Mouse (Mus musculus) lung, postnatal 0 days (tissue): Measurements from ENCODE around the gene Hectd3.

Experiments used
- CTCF ChIP-seq: IDR thresholded peaks from 2 replicates; pipeline ENCODE4 v1.5.1; 2016; ENCODE audit warnings: antibody characterized with exemption, mild to moderate bottlenecking
- EP300 ChIP-seq: IDR thresholded peaks from 2 replicates; pipeline ENCODE4 v1.6.1; 2016; ENCODE audit warnings: antibody characterized with exemption, mild to moderate bottlenecking, control low read depth

DNA sequence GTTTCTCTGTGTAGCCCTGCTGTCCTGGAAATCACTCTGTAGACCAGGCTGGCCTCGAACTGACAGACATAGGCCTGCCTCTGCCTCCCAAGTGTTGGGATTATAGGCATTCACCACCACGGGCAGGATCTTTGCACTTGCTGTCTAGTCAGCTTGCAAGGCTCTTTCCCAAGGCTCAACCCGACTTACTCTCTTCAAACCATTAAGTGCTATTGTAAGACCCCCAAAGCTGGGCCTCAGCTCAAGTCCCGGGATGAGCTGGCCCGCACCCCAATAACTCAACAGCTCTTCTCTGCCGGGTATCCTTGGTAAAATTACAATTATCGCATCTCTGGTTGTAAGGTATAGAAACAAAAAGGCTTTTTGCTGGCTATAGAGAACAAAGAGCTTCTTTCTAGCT lies 23.2 kb downstream of the Hectd3 start:
- TF ChIP-seq CTCF, result no peak
- TF ChIP-seq EP300, result no peak
